Mouse (Mus musculus) olfactory bulb, adult 2 months (tissue): ENCODE measurements at regions not wholly inside any gene's neighbourhood (a gene's known extent, or its start where the extent isn't known, plus 50 kb on each side); places are given as distances from the start of the nearest gene placed in this dataset.

ENCODE experiments used
- CTCF ChIP-seq: fragments of 200-500 bp; IDR thresholded peaks from 2 replicates; pipeline ENCODE4 v1.5.1; 2012; ENCODE audit warnings: low read depth, mild to moderate bottlenecking, low read length, moderate library complexity; ENCODE audit not compliant: insufficient read depth
- POLR2A ChIP-seq: fragments of 200-500 bp; IDR thresholded peaks from 2 replicates; pipeline ENCODE4 v1.6.1; 2012; ENCODE audit warnings: mild to moderate bottlenecking, low read depth, low read length, moderate library complexity; ENCODE audit not compliant: insufficient read depth

- TF ChIP-seq CTCF (no peak), POLR2A (no peak)
Observed at GRCm38 (mm10) chr7:78031032-78031431, 706.8 kb downstream of the Ntrk3 start.
